Mouse (Mus musculus): ENCODE measurements around the gene Podxl2. TPM values are rescaled to one million over a fixed set of nuclear protein-coding genes. Genes with fewer than 3 reads are reported as not detected.

The Podxl2 gene
- polyA plus RNA-seq, 1 experiment from 2014 or later: 723 TPM

DNA sequence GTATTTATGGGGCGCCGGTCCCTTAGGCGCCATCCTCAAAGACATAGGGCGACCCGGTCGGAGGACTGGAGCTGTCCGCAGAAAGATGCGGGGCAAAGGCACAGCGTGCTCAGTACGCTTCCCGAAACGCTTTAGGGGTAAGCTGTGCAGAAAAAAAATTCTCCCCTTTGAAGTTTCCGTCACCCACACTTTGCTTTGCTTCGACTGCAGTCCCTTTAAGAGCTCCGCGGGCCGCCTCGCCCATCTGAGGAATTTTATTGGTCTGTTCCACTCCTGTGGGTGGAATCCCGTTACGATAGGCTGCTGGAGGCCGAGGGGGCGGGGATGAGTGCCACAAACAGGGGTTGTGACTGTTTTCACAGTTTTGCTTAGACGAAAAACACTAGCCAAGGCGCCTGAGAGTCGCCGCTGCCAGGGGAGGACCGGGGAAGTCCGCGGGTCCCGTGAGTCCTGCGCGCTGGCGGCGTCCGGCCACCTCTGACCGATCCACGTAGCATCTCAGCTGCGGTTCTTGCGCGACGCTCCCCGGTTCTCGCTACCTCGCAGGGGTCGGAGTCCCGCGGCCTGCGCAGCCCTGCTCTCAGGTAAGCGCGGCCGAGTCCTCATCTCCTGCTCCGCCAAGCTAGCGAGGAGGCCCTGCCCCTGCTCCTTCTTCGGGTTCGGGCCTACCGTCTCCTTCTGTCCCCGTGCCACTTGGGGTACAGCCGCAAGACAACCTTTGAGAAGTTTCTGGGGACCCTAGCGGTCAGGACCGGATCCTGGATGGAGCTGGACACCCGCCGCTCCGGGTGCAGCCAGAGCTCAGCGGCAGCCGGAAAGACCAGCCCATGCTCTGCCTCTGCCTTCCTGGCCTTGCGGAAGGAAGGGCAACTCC, 27.3 kb upstream of the Podxl2 start, which contains the start of gene Tpra1:
Gene Tpra1, plus strand, starts transcription at position 305 of the 874 bp plus-strand sequence.
- H3K9ac ChIP-seq: peak within 1 kb of the TSS; percentile 77
- WGBS: under 1% methylated on average over 66 of the region's 66 CpGs
- ATAC-seq (replicated peaks): peak; percentile 89
- H3K27me3 ChIP-seq (replicated peaks): no peaks in the 10 kb centered on the region
- H3K4me3 ChIP-seq: peak within 1 kb of the TSS; percentile 80
- H3K27ac ChIP-seq: peak within 1 kb of the TSS; percentile 88
- H3K36me3 ChIP-seq (replicated peaks): no peaks in the 10 kb centered on the region
- H3K4me2 ChIP-seq: peak within 1 kb of the TSS; percentile 93
- H3K9me3 ChIP-seq: no peaks in the 10 kb centered on the region
- H3K4me1 ChIP-seq: peaks cover 42% of the 10 kb centered on the region

DNA sequence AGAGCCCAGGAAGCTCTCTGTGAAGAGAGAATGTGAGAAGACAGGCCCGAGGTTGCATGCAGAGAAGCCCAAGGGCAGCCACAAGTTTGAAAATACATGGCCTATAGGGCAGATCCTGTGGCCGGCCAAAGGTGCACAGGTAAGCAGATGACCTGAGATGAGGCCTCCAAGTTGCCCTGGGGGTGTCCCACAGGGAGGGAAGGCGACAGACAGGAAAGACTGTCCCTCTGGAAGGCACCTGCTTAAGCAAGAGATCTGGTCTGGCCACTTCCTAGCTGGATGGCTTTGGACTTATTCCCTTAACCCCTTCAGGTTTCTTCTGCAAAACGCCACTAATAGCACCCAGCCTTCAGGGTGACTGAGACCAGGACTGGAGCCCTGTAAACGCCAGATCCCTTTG, 26.6 kb upstream of the Podxl2 start:
- peaks cover 39% of the 10 kb centered on the region for H3K4me1 ChIP-seq
- H3K36me3 ChIP-seq (replicated peaks): no peaks in the 10 kb centered on the region

DNA sequence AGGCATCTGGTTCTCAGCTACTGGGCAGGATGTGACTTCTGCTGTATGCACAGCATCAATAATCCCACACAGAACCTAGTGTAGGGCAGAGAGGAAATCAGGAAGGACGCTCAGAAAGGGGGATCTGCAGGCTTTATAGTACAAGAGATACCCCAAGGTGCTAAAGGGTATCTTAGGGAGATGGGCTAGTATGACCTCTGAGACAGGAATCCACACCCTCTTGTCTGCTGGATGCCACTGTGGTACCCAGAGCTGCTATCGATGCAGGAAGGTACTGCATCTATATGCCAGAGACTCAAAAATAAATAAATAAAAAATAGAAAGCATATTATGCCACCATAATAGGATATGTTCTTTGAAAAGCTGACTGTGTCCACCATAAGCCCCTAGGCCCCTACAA, 24.8 kb upstream of the Podxl2 start:
- Histone ChIP-seq H3K36me3 (replicated peaks) (no peaks in the 10 kb centered on the region), H3K9ac (no peak overlapping the region), H3K27me3 (replicated peaks) (no peaks in the 10 kb centered on the region), H3K27ac (no peak overlapping the region), H3K4me3 (no peak overlapping the region), H3K4me1 (peaks cover 31% of the 10 kb centered on the region), H3K9me3 (no peaks in the 10 kb centered on the region), H3K4me2 (no peak overlapping the region)
- ATAC-seq (replicated peaks): no peak
- WGBS: 91% methylated on average over 2 of the region's 2 CpGs

More for the DNA sequence above, 26.6 kb upstream of the Podxl2 start:
- peak; percentile 3 for ATAC-seq (replicated peaks)
- peak overlapping the region; percentile 88 for H3K27ac ChIP-seq
- WGBS: 6% methylated on average over 5 of the region's 5 CpGs
- H3K27me3 ChIP-seq (replicated peaks): no peaks in the 10 kb centered on the region
- H3K4me3 ChIP-seq: peak overlapping the region; percentile 80
- no peaks in the 10 kb centered on the region for H3K9me3 ChIP-seq
- H3K4me2 ChIP-seq: peak overlapping the region; percentile 93
- H3K9ac ChIP-seq: peak overlapping the region; percentile 48

DNA sequence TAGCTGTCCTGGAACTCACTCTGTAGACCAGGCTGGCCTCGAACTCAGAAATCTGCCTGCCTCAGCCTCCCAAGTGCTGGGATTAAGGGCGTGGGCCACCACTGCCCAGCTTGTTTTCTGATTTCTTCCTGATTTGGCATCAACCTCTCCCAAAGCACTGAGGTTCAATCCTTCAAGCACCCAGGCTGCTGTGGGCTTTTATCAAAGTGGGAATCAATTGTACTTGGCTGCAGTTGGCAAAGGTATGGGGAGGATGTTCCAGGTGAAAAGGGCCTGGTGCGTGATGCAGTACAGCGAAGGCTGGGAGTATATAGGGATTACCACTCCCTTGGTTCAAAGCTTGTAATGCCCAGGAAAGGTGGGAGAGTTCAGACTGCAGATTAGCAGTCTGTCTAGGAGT, 24.2 kb upstream of the Podxl2 start:
- Histone ChIP-seq H3K4me1 (peaks cover 27% of the 10 kb centered on the region), H3K36me3 (replicated peaks) (no peaks in the 10 kb centered on the region), H3K4me3 (peak overlapping the region; percentile 49; the same call in 1 of the 2 replicates), H3K27me3 (replicated peaks) (no peaks in the 10 kb centered on the region), H3K27ac (no peak overlapping the region), H3K9ac (no peak overlapping the region), H3K4me2 (peak overlapping the region; percentile 71), H3K9me3 (no peaks in the 10 kb centered on the region)
- ATAC-seq (replicated peaks): no peak
- 56% methylated on average over 4 of the region's 4 CpGs for WGBS

DNA sequence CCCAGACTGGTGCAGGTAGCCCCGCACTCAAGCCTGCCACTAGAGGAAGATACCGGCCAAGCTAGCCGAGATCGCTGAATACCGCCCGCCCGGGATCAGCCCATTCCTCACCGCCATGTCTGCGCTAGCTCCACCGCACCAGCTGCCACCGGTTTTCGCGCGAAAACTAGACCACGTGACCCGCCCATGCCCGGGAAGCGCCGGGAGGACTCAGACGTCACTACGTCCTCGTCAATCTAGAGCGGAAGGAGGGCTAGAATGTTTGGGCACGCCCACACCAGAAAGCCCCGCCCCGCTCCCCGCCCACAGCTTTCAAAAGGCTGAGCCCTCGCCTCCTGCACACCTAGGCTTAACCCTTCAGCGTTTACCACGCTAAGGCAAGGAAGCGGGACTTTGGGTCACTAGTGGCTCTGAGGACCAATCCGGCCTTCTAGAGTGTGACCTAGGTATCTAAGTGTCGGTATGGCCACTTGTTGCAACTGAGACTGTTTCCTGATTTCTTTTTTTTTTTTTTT, 23.7 kb upstream of the Podxl2 start, which contains the start of gene Mcm2:
Gene Mcm2, minus strand, starts transcription at position 247 of the 515 bp plus-strand sequence.
- H3K27me3 ChIP-seq (replicated peaks): no peaks in the 10 kb centered on the region
- no peaks in the 10 kb centered on the region for H3K36me3 ChIP-seq (replicated peaks)
- WGBS: under 1% methylated on average over 33 of the region's 33 CpGs
- H3K9ac ChIP-seq: peak within 1 kb of the TSS; percentile 44
- peaks cover 22% of the 10 kb centered on the region for H3K4me1 ChIP-seq
- peak within 1 kb of the TSS; percentile 71 for H3K4me2 ChIP-seq
- H3K4me3 ChIP-seq: peak within 1 kb of the TSS; percentile 49
- peak; percentile 69 for ATAC-seq (replicated peaks)
- no peaks in the 10 kb centered on the region for H3K9me3 ChIP-seq
- H3K27ac ChIP-seq: peak within 1 kb of the TSS; percentile 52

DNA sequence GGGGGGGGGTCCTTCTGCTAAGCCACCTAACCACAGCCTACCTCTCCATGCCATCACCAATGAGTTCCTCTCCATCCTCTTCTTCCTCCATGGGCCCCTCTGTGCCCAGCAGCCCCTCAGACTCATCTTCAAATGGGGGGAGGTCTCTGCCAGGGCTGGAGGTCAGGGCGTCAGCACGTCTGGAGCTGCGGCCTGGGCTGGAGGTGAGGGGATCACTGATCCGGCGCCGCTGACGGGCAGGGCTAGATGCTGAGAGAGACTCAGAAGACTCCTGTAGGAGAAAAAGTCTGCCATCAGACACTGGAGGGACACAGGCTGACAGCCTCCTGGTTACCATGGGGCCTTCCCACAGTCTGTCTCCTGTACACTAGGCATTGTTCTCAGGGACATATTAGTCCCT, 22.4 kb upstream of the Podxl2 start:
- Histone ChIP-seq H3K27me3 (replicated peaks) (no peaks in the 10 kb centered on the region), H3K9me3 (no peaks in the 10 kb centered on the region), H3K9ac (no peak overlapping the region), H3K4me3 (no peak overlapping the region), H3K4me1 (peaks cover 12% of the 10 kb centered on the region), H3K27ac (no peak overlapping the region), H3K4me2 (peak overlapping the region; percentile 17; the same call in 1 of the 2 replicates), H3K36me3 (replicated peaks) (no peaks in the 10 kb centered on the region)
- 73% methylated on average over 7 of the region's 7 CpGs for WGBS
- no peak for ATAC-seq (replicated peaks)

DNA sequence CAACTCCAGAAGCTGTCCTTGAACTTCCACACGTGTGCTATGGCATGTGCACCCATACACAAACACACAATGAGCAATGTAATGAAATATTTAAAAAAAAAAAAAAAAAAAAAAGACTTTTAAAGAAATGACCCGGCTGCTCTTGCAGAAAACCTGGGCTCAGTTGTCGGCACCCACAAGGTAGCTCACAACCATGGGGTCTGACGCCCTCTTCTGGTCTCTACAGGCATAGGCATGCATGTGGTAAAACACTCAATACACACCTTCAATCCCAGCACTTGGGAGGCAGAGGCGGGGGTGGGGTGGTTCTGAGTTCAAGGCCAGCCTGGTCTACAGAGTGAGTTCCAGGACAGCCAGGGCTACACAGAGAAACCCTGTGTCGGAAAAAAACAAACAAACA, 21.1 kb upstream of the Podxl2 start:
- no peak for ATAC-seq (replicated peaks)
- Histone ChIP-seq H3K4me2 (no peak overlapping the region), H3K4me1 (peaks cover 5% of the 10 kb centered on the region), H3K9ac (no peak overlapping the region), H3K36me3 (replicated peaks) (no peaks in the 10 kb centered on the region; the same call in 1 of the 2 replicates), H3K27me3 (replicated peaks) (no peaks in the 10 kb centered on the region), H3K9me3 (no peaks in the 10 kb centered on the region), H3K4me3 (no peak overlapping the region), H3K27ac (no peak overlapping the region)
- WGBS: 82% methylated on average over 6 of the region's 6 CpGs

DNA sequence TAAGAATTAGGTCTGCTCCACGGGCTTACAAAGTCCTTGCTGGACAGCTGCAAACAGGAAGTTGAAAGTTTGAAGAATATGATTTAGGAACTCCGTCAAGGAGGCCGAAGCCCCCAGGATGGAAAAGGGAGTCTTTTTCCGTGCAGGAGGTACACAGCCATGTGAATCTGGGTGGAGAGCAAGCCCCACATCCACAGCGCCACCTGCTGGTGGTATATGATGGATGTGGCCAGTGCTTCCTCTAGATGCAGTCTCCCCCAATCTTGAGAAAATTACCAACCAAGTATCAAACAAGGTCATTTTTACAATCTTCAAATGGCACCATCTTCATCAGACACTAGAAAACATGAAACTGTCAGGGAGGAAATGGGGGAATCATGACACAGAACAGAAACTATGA, 18.7 kb upstream of the Podxl2 start:
- no peak overlapping the region for H3K4me3 ChIP-seq
- no peaks in the 10 kb centered on the region for H3K9me3 ChIP-seq
- H3K9ac ChIP-seq: no peak overlapping the region
- no peaks in the 10 kb centered on the region for H3K27me3 ChIP-seq (replicated peaks)
- H3K27ac ChIP-seq: no peak overlapping the region
- no peaks in the 10 kb centered on the region; the same call in 1 of the 2 replicates for H3K36me3 ChIP-seq (replicated peaks)
- peaks cover 4% of the 10 kb centered on the region; the same call in 1 of the 2 replicates for H3K4me1 ChIP-seq
- 63% methylated on average over 5 of the region's 5 CpGs for WGBS
- ATAC-seq (replicated peaks): no peak
- H3K4me2 ChIP-seq: no peak overlapping the region

DNA sequence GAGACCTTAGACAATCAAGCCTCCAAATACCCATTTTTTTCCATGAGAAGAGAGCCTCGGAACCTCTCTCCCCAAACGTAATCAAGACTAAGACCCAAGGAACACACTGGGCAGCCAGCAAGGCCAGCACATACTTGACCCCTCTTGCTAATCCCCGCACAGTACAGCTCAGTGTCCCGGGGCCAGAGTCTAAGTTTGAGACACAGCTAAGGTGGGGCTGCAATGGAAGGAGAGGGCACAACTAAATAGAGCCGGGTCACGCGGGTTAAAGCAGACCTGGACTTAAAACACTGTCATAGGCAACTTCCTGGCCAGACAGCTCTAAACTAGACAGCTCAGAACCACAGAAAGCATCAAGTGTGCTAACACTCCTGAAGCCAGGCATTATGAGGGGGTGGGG, 16.0 kb upstream of the Podxl2 start:
- no peaks in the 10 kb centered on the region for H3K4me1 ChIP-seq
- no peaks in the 10 kb centered on the region for H3K27me3 ChIP-seq (replicated peaks)
- H3K4me3 ChIP-seq: no peak overlapping the region
- no peaks in the 10 kb centered on the region for H3K9me3 ChIP-seq
- no peaks in the 10 kb centered on the region; the same call in 1 of the 2 replicates for H3K36me3 ChIP-seq (replicated peaks)
- ATAC-seq (replicated peaks): no peak
- 86% methylated on average over 7 of the region's 7 CpGs for WGBS
- H3K9ac ChIP-seq: no peak overlapping the region
- H3K4me2 ChIP-seq: no peak overlapping the region
- no peak overlapping the region for H3K27ac ChIP-seq

DNA sequence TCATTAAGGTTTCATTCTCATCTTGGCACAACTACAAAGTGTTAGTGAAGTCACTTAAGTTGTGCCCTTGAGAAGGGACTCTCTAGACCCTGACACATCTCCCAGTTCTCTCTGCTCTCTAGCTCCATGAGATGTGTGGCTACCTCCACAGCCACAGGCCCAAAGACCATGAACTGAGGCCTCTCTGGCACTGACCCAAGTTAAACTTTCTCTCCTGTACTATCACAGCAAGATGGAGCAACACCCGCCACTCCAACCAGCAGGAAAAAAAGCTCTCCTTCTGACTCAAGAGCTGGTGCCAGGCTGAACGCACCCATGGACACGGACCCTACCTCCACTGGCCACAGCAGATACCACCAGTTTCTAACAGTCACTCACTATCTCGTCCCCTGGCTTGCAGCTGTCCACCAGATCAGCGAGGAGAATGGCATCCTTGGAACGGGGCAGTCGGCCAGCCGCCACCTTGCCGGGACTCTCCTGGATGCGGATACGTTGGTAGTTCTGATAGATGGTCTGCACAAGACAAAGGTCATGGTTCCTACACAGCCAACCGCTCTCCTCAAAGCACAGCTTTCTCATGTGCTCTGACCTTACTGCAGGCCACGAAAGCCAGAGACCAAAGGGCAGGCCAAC, 14.7 kb upstream of the Podxl2 start:
- Histone ChIP-seq H3K27me3 (replicated peaks) (no peaks in the 10 kb centered on the region), H3K9me3 (no peaks in the 10 kb centered on the region), H3K9ac (no peak overlapping the region), H3K4me1 (no peaks in the 10 kb centered on the region), H3K36me3 (replicated peaks) (no peaks in the 10 kb centered on the region; the same call in 1 of the 2 replicates), H3K27ac (no peak overlapping the region), H3K4me2 (no peak overlapping the region), H3K4me3 (no peak overlapping the region)
- ATAC-seq (replicated peaks): no peak
- 96% methylated on average over 13 of the region's 13 CpGs for WGBS

DNA sequence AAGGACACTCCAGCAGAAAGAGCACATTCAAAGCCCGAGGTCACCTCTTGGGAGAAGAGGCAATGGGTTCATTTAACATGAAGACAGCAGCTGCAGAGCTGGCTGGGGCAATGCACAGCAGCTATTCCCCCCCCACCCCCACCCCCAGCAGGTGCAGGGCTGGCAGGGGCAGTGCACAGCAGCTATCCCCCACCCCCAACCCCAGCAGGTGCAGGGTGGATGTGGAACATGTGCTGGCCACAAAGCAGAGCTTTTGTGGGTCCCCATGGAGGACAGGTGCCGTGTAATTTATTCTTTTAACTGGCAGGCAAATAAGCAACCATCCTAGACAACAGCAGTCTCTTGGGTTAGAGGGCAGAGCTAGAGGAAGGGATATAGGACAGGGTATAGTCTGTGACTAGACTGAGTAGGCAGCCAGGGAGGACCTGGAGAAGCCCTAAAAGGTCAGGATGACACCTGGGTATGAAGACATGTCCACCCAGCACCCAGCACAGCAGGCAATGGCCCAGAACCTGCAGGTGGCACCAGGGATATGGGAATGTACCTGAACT, 11.6 kb upstream of the Podxl2 start:
- H3K9ac ChIP-seq: no peak overlapping the region
- no peak overlapping the region for H3K4me3 ChIP-seq
- no peaks in the 10 kb centered on the region; the same call in 1 of the 2 replicates for H3K36me3 ChIP-seq (replicated peaks)
- H3K9me3 ChIP-seq: no peaks in the 10 kb centered on the region
- H3K4me2 ChIP-seq: no peak overlapping the region
- H3K4me1 ChIP-seq: no peaks in the 10 kb centered on the region; the same call in 1 of the 2 replicates
- ATAC-seq (replicated peaks): peak; percentile 43; the same call in 1 of the 2 replicates
- no peak overlapping the region for H3K27ac ChIP-seq
- 41% methylated on average over 2 of the region's 2 CpGs for WGBS
- no peaks in the 10 kb centered on the region for H3K27me3 ChIP-seq (replicated peaks)

Data from midbrain, embryonic 15.5 days (tissue).